Mouse (Mus musculus) ES-E14 (cell line): ENCODE measurements around the gene 2210407C18Rik. TPM values are rescaled to one million over a fixed set of nuclear protein-coding genes. Genes with fewer than 3 reads are reported as not detected.

Source experiments
- DNase-seq: peaks from one replicate; pipeline ENCODE4 v3.0.0-alpha.2; 2013; ENCODE audit warnings: low read depth, low spot score
- H3K27ac ChIP-seq: 2 replicates; pipeline ENCODE4 v1.5.1; 2012; ENCODE audit warnings: low read depth, mild to moderate bottlenecking, low read length, moderate library complexity, mixed read lengths; ENCODE audit not compliant: poor library complexity, insufficient read depth, severe bottlenecking
- H3K36me3 ChIP-seq: 2 replicates; pipeline ENCODE4 v1.6.1; 2012; ENCODE audit warnings: mild to moderate bottlenecking, low read length, moderate library complexity, mixed read lengths; ENCODE audit not compliant: control insufficient read depth, poor library complexity, insufficient read depth, severe bottlenecking
- H3K4me1 ChIP-seq, 2 experiments: fragments of 150-350 bp in 1 of 2; sonication (generic) in 1 of 2; 2 replicates each; pipeline ENCODE4 v1.6.1; 2012; ENCODE audit warnings: low read length in 2 of 2, mild to moderate bottlenecking in 1 of 2, mixed read lengths in 1 of 2; ENCODE audit not compliant: control insufficient read depth in 2 of 2, insufficient read depth in 2 of 2, poor library complexity in 1 of 2
- H3K4me3 ChIP-seq, 2 experiments: fragments of 150-350 bp in 1 of 2; sonication (generic) in 1 of 2; 2 replicates each; pipeline ENCODE4 v1.5.1; 2012; ENCODE audit warnings: low read length in 2 of 2, low read depth in 1 of 2, mild to moderate bottlenecking in 1 of 2, mixed read lengths in 1 of 2; ENCODE audit not compliant: insufficient read depth in 1 of 2, poor library complexity in 1 of 2, severe bottlenecking in 1 of 2
- H3K9ac ChIP-seq: 2 replicates; pipeline ENCODE4 v1.6.1; 2012; ENCODE audit warnings: low read depth, mild to moderate bottlenecking, low read length, mixed read lengths; ENCODE audit not compliant: poor library complexity, insufficient read depth, severe bottlenecking
- H3K9me3 ChIP-seq: fragments of 150-350 bp; sonication (generic); 2 replicates; pipeline ENCODE4 v1.6.1; 2012; ENCODE audit warnings: low read depth, mild to moderate bottlenecking, low read length; ENCODE audit not compliant: control insufficient read depth, insufficient read depth
- CHD2 ChIP-seq: IDR thresholded peaks from 2 replicates; pipeline ENCODE4 v1.6.1; 2014; ENCODE audit warnings: mild to moderate bottlenecking, low read depth, low read length, inconsistent platforms
- HCFC1 ChIP-seq: IDR thresholded peaks from 2 replicates; pipeline ENCODE4 v1.6.1; 2012; ENCODE audit warnings: low read length, inconsistent platforms, borderline replicate concordance; ENCODE audit not compliant: insufficient read depth
- MAFK ChIP-seq: IDR thresholded peaks from 2 replicates; pipeline ENCODE4 v1.6.1; 2014; ENCODE audit warnings: mild to moderate bottlenecking, low read depth, low read length, inconsistent platforms; ENCODE audit not compliant: insufficient read depth
- ZC3H11A ChIP-seq: IDR thresholded peaks from 2 replicates; pipeline ENCODE4 v1.6.1; 2012; ENCODE audit warnings: low read depth, mild to moderate bottlenecking, inconsistent platforms, low read length, borderline replicate concordance
- ZNF384 ChIP-seq: IDR thresholded peaks from 2 replicates; pipeline ENCODE4 v1.6.1; 2012; ENCODE audit warnings: low read depth, low read length, inconsistent platforms
- in situ Hi-C, 2 experiments: fragments of 600-800 bp; cut with MboI; formaldehyde crosslinking; loops; one replicate each; pipeline ENCODE4 v1.15.1; 2025; ENCODE audit warnings: low sequenced_read_pairs in 2 of 2, inconsistent platforms in 1 of 2; ENCODE audit not compliant: unreplicated experiment in 2 of 2
- total RNA-seq: library from RNA; depleted of rRNA; stranded (reverse); fragments of 300-350 nt; gene quantifications from 2 replicates; pipeline ENCODE4 v1.2.3, GENCODE M21; 2012

2210407C18Rik gene
- total RNA-seq, 1 experiment = not detected

GRCm38 (mm10) chr11:58618369-58618768 is 2.5 kb upstream of the 2210407C18Rik start:
- no peak for TF ChIP-seq ZC3H11A
- no peak for TF ChIP-seq HCFC1
- TF ChIP-seq MAFK = no peak
- TF ChIP-seq CHD2 = no peak
- TF ChIP-seq ZNF384 = no peak
- Histone ChIP-seq H3K9ac (no peak overlapping the region), H3K4me3 (no peak overlapping the region), H3K27ac (no peak overlapping the region), H3K4me1 (no peaks in the 10 kb centered on the region), H3K9me3 (no peaks in the 10 kb centered on the region), H3K36me3 (no peaks in the 10 kb centered on the region)
- no peak for DNase-seq
- in situ Hi-C loops = no loop called here

- no peak for DNase-seq
- no peaks in the 10 kb centered on the region for H3K4me1 ChIP-seq
- H3K36me3 ChIP-seq = no peaks in the 10 kb centered on the region
- no peaks in the 10 kb centered on the region for H3K9me3 ChIP-seq
- in situ Hi-C loops = no loop called here
- H3K9ac ChIP-seq = no peak overlapping the region
- no peak overlapping the region for H3K27ac ChIP-seq
- no peak overlapping the region for H3K4me3 ChIP-seq
- TF ChIP-seq MAFK (no peak), HCFC1 (no peak), CHD2 (no peak), ZNF384 (no peak), ZC3H11A (no peak)
These were observed 1.3 kb downstream of the 2210407C18Rik start for GRCm38 (mm10) chr11:58614526-58614925.

GRCm38 (mm10) chr11:58613359-58613758 is 2.5 kb downstream of the 2210407C18Rik start:
- TF ChIP-seq MAFK (no peak), HCFC1 (no peak), CHD2 (no peak), ZC3H11A (no peak), ZNF384 (no peak)
- Histone ChIP-seq H3K9me3 (no peaks in the 10 kb centered on the region), H3K36me3 (no peaks in the 10 kb centered on the region), H3K9ac (no peak overlapping the region), H3K4me1 (no peaks in the 10 kb centered on the region), H3K4me3 (no peak overlapping the region), H3K27ac (no peak overlapping the region)
- in situ Hi-C loops = no loop called here
- DNase-seq = no peak

GRCm38 (mm10) chr11:58607030-58607429 is 8.8 kb downstream of the 2210407C18Rik start:
- H3K9ac ChIP-seq = no peak overlapping the region
- TF ChIP-seq ZNF384 = no peak
- TF ChIP-seq ZC3H11A = no peak
- TF ChIP-seq HCFC1 = no peak
- TF ChIP-seq MAFK = no peak

GRCm38 (mm10) chr11:58606177-58606919 is 9.5 kb downstream of the 2210407C18Rik start:
- DNase-seq = no peak
- no peaks in the 10 kb centered on the region for H3K9me3 ChIP-seq
- H3K36me3 ChIP-seq = no peaks in the 10 kb centered on the region
- TF ChIP-seq HCFC1 = no peak
- H3K4me3 ChIP-seq = no peak overlapping the region
- in situ Hi-C loops = no loop called here
- no peak overlapping the region for H3K27ac ChIP-seq
- H3K9ac ChIP-seq = no peak overlapping the region
- no peaks in the 10 kb centered on the region; a peak in 1 of 4 replicates for H3K4me1 ChIP-seq

More at GRCm38 (mm10) chr11:58607030-58607429, 8.8 kb downstream of the 2210407C18Rik start:
- Histone ChIP-seq H3K27ac (no peak overlapping the region), H3K36me3 (no peaks in the 10 kb centered on the region), H3K9me3 (no peaks in the 10 kb centered on the region), H3K4me1 (no peaks in the 10 kb centered on the region; a peak in 1 of 4 replicates), H3K4me3 (no peak overlapping the region)
- in situ Hi-C loops = no loop called here
- no peak for DNase-seq
